Mouse (Mus musculus) fat pad, adult 2 months (tissue): ENCODE results near the gene Tssk3.
"Not testable (repeated sequence)": the region's sequence is repeated elsewhere in the genome, so short reads cannot be mapped to it uniquely, and the experiment has no call there.

Experiments
- DNase-seq: peaks from one replicate; pipeline ENCODE4 v3.0.0-alpha.2; 2011; ENCODE audit warnings: low read depth, low spot score; ENCODE audit errors: extremely low read depth

Gene Tssk3

GRCm38 (mm10) chr4:129490972-129491880 is at the start of gene Tssk3, which contains the start of gene Fam229a:
Tssk3 (minus strand) TSS chr4:129491022.
Fam229a (plus strand) TSS chr4:129491190.
- no peak for DNase-seq

- DNase-seq: no peak
Measured at GRCm38 (mm10) chr4:129540012-129540411, 49.2 kb upstream of the Tssk3 start.

GRCm38 (mm10) chr4:129528901-129529300 is 38.1 kb upstream of the Tssk3 start:
- not testable (repeated sequence) for DNase-seq

DNA sequence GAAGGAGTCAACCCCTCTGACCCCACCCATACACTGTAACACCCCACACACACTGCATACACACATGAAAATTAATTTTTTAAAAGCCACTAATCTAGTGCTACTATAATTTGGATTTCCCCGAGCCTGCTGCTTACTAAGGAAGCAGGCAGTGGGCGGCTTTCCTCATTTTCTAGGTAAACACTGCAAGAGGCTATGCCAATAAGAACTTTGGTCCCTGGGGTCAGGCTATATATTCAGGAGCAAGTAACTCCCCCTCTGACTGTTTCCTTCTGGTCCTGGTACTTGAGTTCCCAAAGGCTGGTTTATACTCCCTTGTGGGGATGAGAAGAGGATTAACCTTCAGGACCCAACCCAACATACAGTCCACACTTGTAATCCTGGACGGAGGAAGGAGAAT is 35.1 kb upstream of the Tssk3 start:
- no peak for DNase-seq

- no peak for DNase-seq
Measured at GRCm38 (mm10) chr4:129525338-129525737, 34.5 kb upstream of the Tssk3 start.

DNA sequence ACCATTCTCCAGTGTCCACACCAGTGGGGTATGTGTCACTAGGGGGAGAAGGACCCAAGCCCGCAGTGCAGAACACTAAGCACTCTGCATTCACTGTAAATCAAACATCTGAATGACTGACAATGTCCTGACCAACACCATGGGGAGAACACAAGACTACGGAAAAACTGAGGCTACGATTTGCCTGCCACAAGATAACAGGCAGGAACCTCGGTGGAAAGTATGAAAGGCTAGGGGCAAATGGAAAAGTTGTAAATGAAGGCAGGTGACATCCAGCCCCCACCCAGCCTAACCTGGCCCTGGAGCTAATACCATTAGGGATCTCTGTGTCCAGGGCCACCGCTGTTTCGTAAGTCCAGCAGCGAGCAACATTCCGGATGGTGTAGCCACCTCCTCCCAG is 27.7 kb upstream of the Tssk3 start:
- DNase-seq: no peak

GRCm38 (mm10) chr4:129516925-129517324 is 26.1 kb upstream of the Tssk3 start:
- DNase-seq: no peak

- DNase-seq: no peak
Measured at GRCm38 (mm10) chr4:129514300-129514898, 23.6 kb upstream of the Tssk3 start.

- DNase-seq: no peak
Measured at GRCm38 (mm10) chr4:129513891-129514290, 23.1 kb upstream of the Tssk3 start.

DNA sequence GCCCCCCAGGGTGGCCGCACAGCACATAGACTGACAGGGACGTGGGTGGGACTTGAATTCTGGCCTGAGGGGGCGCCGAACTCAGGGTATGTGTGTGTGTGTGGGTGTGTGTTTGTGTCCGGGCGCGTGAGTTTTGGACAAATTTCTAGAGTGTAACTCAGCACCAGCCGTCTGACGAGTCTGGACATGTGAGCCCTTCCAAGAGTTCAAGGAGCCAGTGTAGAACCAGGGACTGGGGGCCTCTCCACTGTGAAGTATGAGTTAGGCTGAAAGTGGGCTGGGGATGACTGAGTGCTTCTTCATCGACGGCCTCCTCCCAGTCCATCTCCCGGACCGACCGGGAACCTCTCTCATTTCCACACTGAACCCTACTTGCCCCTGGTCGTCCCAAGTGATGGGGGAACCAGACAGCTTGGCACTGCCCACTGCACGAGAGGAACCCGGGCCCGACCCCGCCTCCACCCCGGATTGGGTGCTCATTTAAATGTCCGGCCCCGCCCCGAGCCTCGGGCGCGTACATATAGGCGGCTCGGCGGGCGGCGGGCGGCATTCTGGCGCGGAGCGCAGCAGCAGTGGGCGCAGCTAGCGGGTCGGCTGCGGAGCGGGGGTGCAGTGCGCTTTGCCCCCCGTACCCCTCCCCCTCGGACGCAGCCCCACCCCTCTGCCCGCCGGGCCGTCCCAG is 22.4 kb upstream of the Tssk3 start, which contains the start of gene Marcksl1:
Marcksl1 (plus strand) TSS at position 496 of the 682 bp plus-strand sequence.
- DNase-seq: peak; percentile 40

DNA sequence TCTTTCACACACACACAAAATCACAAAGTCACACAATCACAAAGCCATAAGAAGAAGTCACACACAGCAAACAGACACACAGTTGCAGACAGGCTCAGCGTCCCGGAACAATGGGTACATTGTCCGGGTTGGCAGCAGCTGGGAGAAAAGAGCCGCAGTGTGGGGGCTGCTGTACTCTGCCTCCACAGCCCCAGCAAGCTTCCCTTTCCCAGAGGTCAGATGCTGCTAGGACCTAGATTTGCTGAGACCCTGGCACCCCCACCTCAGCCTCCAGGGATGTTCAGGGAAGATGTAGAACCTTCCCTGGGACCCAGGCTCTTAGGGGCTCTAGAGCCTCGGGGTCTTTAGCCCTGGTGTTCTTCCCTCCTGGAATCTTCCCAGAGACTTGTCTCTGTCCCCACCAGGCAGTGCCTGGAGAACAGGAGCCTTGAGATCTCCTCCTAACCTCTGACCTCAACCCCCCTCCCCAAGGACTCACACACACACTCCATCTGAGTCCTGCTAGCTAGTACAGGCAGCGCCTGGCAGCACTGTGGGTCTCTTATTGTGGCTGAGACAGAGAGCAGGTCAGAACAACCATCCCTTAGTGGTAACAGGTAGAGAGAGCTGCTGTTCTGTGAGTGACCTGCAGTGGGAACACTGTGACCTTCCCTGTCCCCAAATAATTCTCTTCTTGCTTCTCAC is 20.7 kb upstream of the Tssk3 start:
- no peak for DNase-seq

- DNase-seq: no peak
Measured at GRCm38 (mm10) chr4:129510723-129511412, 20.0 kb upstream of the Tssk3 start.

- no peak for DNase-seq
Measured at GRCm38 (mm10) chr4:129509650-129510049, 18.8 kb upstream of the Tssk3 start.

DNA sequence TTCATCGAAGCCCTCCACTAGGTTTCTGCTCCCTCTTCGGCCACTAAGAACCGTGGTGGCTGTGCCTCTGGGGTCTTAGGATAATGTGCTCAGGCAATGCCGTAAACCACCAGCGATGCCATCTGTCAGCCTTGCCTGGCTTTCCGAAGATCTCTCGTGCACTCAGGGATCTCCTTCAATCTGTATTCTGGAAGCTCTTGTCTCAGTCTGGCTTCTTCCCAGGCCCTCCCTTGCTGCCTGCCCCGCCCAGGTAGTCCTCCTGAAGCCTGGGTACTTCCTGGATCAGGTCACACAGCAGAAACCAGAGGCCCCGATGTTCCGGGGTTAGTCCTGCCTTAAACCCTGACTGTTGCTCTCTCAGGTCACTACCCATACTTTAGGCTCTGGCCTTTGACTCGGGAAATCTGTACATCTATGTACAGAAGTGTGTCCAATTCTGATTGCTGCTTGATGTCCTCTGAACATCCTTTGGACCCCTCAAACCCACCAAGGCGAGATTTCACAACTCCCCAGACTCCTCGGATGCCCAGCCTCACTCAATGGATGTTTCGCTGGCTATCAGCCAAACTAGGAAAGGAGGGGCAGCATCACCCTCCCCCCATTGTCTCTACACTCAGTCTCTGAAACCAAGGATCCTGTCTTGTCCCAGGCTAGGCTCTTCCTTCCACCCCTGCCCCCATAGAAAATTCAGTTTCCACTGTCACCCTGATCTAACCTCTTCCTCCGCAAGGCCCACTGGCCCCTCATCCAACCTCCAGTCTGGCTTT is 18.2 kb upstream of the Tssk3 start:
- DNase-seq: no peak

GRCm38 (mm10) chr4:129508237-129508515 is 17.4 kb upstream of the Tssk3 start:
- no peak for DNase-seq

GRCm38 (mm10) chr4:129507434-129508236 is 16.8 kb upstream of the Tssk3 start:
- DNase-seq: no peak

GRCm38 (mm10) chr4:129505511-129505910 is 14.7 kb upstream of the Tssk3 start:
- DNase-seq: no peak

GRCm38 (mm10) chr4:129502901-129503444 is 12.2 kb upstream of the Tssk3 start:
- no peak for DNase-seq
